Comparison of ENCODE assay signal across 9 mouse cellular contexts in genomic region chrX:155623701-155624281, GRCm38 (mm10). TPM values are rescaled to one million over a fixed set of nuclear protein-coding genes. Genes with fewer than 3 reads are reported as not detected.
DNase-seq lines count a peak whose midpoint lies in the region; ATAC-seq and TF ChIP-seq lines count a peak whose summit lies in the region.
"Had no signal": no experiment of that assay in that cellular context is flagged by ENCODE, and none has a peak within 500 bp of the region (broad histone marks: within the 10 kb centered on the region; RNA-seq: fewer than 3 reads in every experiment).

Ptchd1 (minus strand) TSS chrX:155623814.

- H3K9ac ChIP-seq in hindbrain, embryonic 14.5 days = peak within 1 kb of the TSS; percentile 63
- H3K9ac ChIP-seq in limb, embryonic 15.5 days = no peak within 1 kb of the TSS

- peak within 1 kb of the TSS; percentile 68 for H3K4me2 ChIP-seq in hindbrain, embryonic 14.5 days (replicated peaks)
- H3K4me2 ChIP-seq in limb, embryonic 15.5 days = peak within 1 kb of the TSS; percentile 82

- H3K4me3 ChIP-seq in spleen, adult 2 months (ENCODE audit: extremely low read depth, insufficient read depth, insufficient read length) = peak within 1 kb of the TSS; percentile 18; the same call in 1 of the 2 replicates
- peak within 1 kb of the TSS; percentile 57 for H3K4me3 ChIP-seq in hindbrain, embryonic 14.5 days (replicated peaks; ENCODE audit: low read length)
- H3K4me3 ChIP-seq in limb, embryonic 15.5 days = peak within 1 kb of the TSS; percentile 46
- H3K4me3 ChIP-seq: erythroblast, embryonic 14.5 days had no signal

- H3K36me3 ChIP-seq in spleen, adult 2 months (ENCODE audit: control insufficient read depth, insufficient read depth, low read length) = no peaks in the 10 kb centered on the region
- no peaks in the 10 kb centered on the region for H3K36me3 ChIP-seq in hindbrain, embryonic 14.5 days (replicated peaks; ENCODE audit: control insufficient read depth, insufficient read depth)
- H3K36me3 ChIP-seq in limb, embryonic 15.5 days = no peaks in the 10 kb centered on the region

- ATAC-seq in hindbrain, embryonic 14.5 days (ENCODE audit: low FRiP score) = peak; percentile 85
- no peak for ATAC-seq in limb, embryonic 15.5 days (ENCODE audit: insufficient number of reproducible peaks, low FRiP score, low TSS enrichment, low read depth)

- TF ChIP-seq CTCF in spleen, adult 2 months (IDR thresholded peaks at IDR 0.05; ENCODE audit: extremely low read depth, insufficient read depth, insufficient read length, insufficient replicate concordance) = no peak

- H3K4me1 ChIP-seq in spleen, adult 2 months (ENCODE audit: control insufficient read depth, insufficient read depth, insufficient read length) = no peaks in the 10 kb centered on the region
- no peaks in the 10 kb centered on the region for H3K4me1 ChIP-seq in hindbrain, embryonic 14.5 days (replicated peaks; ENCODE audit: control insufficient read depth, insufficient read depth, low read length)
- H3K4me1 ChIP-seq in limb, embryonic 15.5 days = peaks cover 16% of the 10 kb centered on the region

- WGBS in spleen, adult 2 months = 38% methylated on average over 31 of the region's 34 CpGs
- 27% methylated on average over 33 of the region's 34 CpGs for WGBS in hindbrain, embryonic 14.5 days
- 23% methylated on average over 31 of the region's 34 CpGs for WGBS in limb, embryonic 15.5 days

- no peak within 1 kb of the TSS for H3K27ac ChIP-seq in spleen, adult 2 months (ENCODE audit: insufficient read depth, low read length)
- H3K27ac ChIP-seq in hindbrain, embryonic 14.5 days = peak within 1 kb of the TSS; percentile 82
- H3K27ac ChIP-seq in limb, embryonic 15.5 days = no peak within 1 kb of the TSS

- no peak for TF ChIP-seq POLR2A in spleen, adult 2 months (IDR thresholded peaks at IDR 0.05; ENCODE audit: low read depth, low read length)

- DNase-seq in spleen, adult 2 months (ENCODE audit: low read depth in 1 of 2, low spot score in 2 of 2) = no peak
- DNase-seq in spleen, postnatal 36 days (ENCODE audit: low spot score in 2 of 2) = no peak
- peak; percentile 55 to 61 for DNase-seq in cerebellum, postnatal 36 days
- peak; percentile 41 for DNase-seq in hindbrain, embryonic 14.5 days (ENCODE audit: low spot score)
- DNase-seq in right cerebral cortex, postnatal 14 days = peak; percentile 28
- DNase-seq in thymus, postnatal 14 days = no peak
- no peak for DNase-seq in spleen, adult 12 weeks (ENCODE audit: low spot score)

- H3K9me3 ChIP-seq in hindbrain, embryonic 14.5 days (ENCODE audit: control insufficient read depth, low read length) = no peaks in the 10 kb centered on the region
- no peaks in the 10 kb centered on the region for H3K9me3 ChIP-seq in limb, embryonic 15.5 days

- H3K27me3 ChIP-seq in spleen, adult 2 months (ENCODE audit: control insufficient read depth, insufficient read depth, low read length) = peaks cover 3% of the 10 kb centered on the region; the same call in 1 of the 2 replicates
- H3K27me3 ChIP-seq in hindbrain, embryonic 14.5 days (ENCODE audit: control insufficient read depth, insufficient read depth, low read length) = no peaks in the 10 kb centered on the region
- H3K27me3 ChIP-seq in limb, embryonic 15.5 days = peaks cover 41% of the 10 kb centered on the region

RNA-seq across cellular contexts. Expression of gene Ptchd1, which starts in this region (rescaled TPM):
- 0.56 and 0.60 TPM in 2 replicates for polyA plus RNA-seq in spleen, adult 2 months (2012; rRNA removed)
- polyA plus RNA-seq in hindbrain, embryonic 14.5 days (2014; fragmentation: Nextera tagmentation; extraction: Ambion mirVana) = 12.0 and 17.8 TPM in 2 replicates
- polyA plus RNA-seq in limb, embryonic 15.5 days (2015; fragmentation: Nextera tagmentation; extraction: Ambion mirVana) = 1.3 TPM in 2 replicates
- polyA plus RNA-seq: erythroblast, embryonic 14.5 days had no signal

Comparison
In these comparisons a context has a peak if more than half of its experiments do, and no peak if none do; other contexts are left out.
1. DNase-seq: peak in cerebellum, postnatal 36 days (2 of 2), hindbrain, embryonic 14.5 days (single experiment) and right cerebral cortex, postnatal 14 days (single experiment); none in spleen, adult 2 months (0 of 2), spleen, postnatal 36 days (0 of 2), thymus, postnatal 14 days (single experiment) and spleen, adult 12 weeks (single experiment).
2. Peak in every context shown above with its lines, with median percentiles within 50 percentile points of each other: H3K4me3 ChIP-seq.